Mouse (Mus musculus): ENCODE data around the gene Il1rap. TPM values are rescaled to one million over a fixed set of nuclear protein-coding genes. Genes with fewer than 3 reads are reported as not detected.

Il1rap gene
- total and polyA plus RNA-seq, 3 experiments, result 5.4 to 5.9 TPM; not detected in 1

DNA sequence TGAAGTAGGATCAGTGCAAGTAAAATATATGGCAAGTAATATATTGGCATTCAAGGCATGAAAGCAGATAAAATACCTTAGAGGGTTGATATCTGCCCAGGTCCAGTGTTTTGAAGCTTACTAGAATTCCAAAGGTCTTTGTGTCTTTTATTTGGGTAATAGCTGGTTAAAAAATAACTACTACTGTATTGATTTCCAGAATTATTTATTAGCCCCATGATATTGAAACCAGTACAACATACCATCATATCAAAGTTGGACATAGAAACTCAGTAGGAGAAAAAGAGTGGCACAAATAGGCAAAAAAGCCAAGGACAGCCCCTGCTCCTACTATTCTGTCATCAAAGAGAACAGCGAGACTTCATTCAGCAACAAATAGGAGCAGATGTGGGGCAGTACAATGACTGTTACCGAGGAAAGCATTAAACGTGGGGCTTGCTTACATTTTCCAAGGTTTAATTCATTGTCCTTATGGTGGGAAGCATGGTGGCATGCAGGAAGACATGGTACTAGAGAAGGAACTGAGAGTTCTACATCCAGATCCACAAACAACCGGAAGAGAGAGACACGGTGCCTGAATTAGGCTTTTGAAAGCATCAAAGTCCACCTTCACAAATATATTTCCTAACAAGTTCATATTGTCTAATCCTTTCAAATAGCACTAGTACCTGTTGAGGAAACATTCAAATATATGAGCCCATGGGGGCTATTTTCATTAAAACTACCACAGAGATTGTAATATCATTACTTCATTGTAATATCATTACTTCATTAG is 174.1 kb downstream of the Il1rap start:
- no peaks in the 10 kb centered on the region for H3K4me1 ChIP-seq (ENCODE audit: control insufficient read depth in 1 of 2, insufficient read depth in 2 of 2, low read length in 2 of 2)
- no peak overlapping the region for H3K4me3 ChIP-seq (ENCODE audit: control insufficient read depth in 1 of 2, insufficient read depth in 1 of 2, low read depth in 2 of 2, low read length in 2 of 2)
- H3K36me3 ChIP-seq (ENCODE audit: control insufficient read depth in 1 of 2, insufficient read depth in 2 of 2, low read length in 2 of 2), result no peaks in the 10 kb centered on the region
- no peak overlapping the region for H3K9ac ChIP-seq (ENCODE audit: control insufficient read depth, low read depth, low read length, poor library complexity, severe bottlenecking)
- no peaks in the 10 kb centered on the region for H3K9me3 ChIP-seq (replicated peaks; ENCODE audit: insufficient read depth, low read length)
- no peak overlapping the region for H3K27ac ChIP-seq (ENCODE audit: control insufficient read depth, low read depth, low read length)
- no peak for DNase-seq (ENCODE audit: low read depth, low spot score)
- TF ChIP-seq POLR2AphosphoS5 (IDR thresholded peaks at IDR 0.05; ENCODE audit: borderline replicate concordance, low read depth, low read length) (no peak), MAX (IDR thresholded peaks at IDR 0.05; ENCODE audit: low read length) (no peak), MYC (IDR thresholded peaks at IDR 0.05; ENCODE audit: low read depth, low read length) (no peak), SMC3 (IDR thresholded peaks at IDR 0.05; ENCODE audit: low read depth, low read length) (no peak), MXI1 (IDR thresholded peaks at IDR 0.05; ENCODE audit: low read depth, low read length) (no peak), TBP (IDR thresholded peaks at IDR 0.05; ENCODE audit: low read depth, low read length) (no peak), HCFC1 (IDR thresholded peaks at IDR 0.05; ENCODE audit: low read depth, low read length) (no peak), CTCF (IDR thresholded peaks at IDR 0.05 in 2 of 3, conservative IDR thresholded peaks at IDR 0.05 in 1 of 3; ENCODE audit: control insufficient read depth in 1 of 3, insufficient read depth in 1 of 3, low read depth in 2 of 3, low read length in 3 of 3, poor library complexity in 1 of 3, severe bottlenecking in 1 of 3) (no peak), ZMIZ1 (IDR thresholded peaks at IDR 0.05; ENCODE audit: low read depth, low read length) (no peak), USF1 (IDR thresholded peaks at IDR 0.05; ENCODE audit: low read depth, low read length) (no peak), POLR2A (IDR thresholded peaks at IDR 0.05; ENCODE audit: control insufficient read depth in 1 of 2, insufficient read depth in 1 of 2, low read depth in 1 of 2, low read length in 2 of 2, poor library complexity in 1 of 2) (no peak), USF2 (IDR thresholded peaks at IDR 0.05; ENCODE audit: borderline replicate concordance in 1 of 2, insufficient read depth in 1 of 2, low read depth in 1 of 2, low read length in 2 of 2) (no peak)
- no peaks in the 10 kb centered on the region for H3K79me2 ChIP-seq (ENCODE audit: control insufficient read depth, insufficient read depth, low read length, poor library complexity)
- no peaks in the 10 kb centered on the region for H3K27me3 ChIP-seq (ENCODE audit: control insufficient read depth in 1 of 2, insufficient read depth in 2 of 2, low read length in 2 of 2)

DNA sequence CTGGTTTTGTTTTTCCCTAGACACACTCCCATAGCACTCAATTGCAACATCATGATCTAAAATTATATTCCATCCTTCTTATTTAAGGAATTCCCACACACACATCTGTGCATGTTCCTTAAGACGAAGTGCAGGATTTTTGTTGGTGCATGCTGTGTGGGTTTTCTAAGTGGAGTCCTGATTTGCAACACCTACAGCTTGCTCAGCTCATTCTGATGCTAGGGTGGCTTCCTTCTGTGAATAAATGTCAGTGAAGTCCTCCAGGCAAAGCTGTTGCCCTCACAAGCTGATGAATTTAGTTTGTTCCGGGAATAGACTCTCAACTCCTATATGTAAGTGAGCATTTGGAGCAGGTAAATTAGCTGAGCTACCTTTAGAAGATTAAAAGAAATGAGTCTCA is 194.5 kb downstream of the Il1rap start:
- no peak overlapping the region for H3K27ac ChIP-seq (ENCODE audit: control insufficient read depth, low read depth, low read length)
- DNase-seq (ENCODE audit: low read depth, low spot score), result no peak
- no peaks in the 10 kb centered on the region for H3K79me2 ChIP-seq (ENCODE audit: control insufficient read depth, insufficient read depth, low read length, poor library complexity)
- no peak for TF ChIP-seq ZC3H11A (IDR thresholded peaks at IDR 0.05; ENCODE audit: low read depth, low read length)
- no peaks in the 10 kb centered on the region for H3K4me1 ChIP-seq (ENCODE audit: control insufficient read depth in 1 of 2, insufficient read depth in 2 of 2, low read length in 2 of 2)
- H3K27me3 ChIP-seq (ENCODE audit: control insufficient read depth in 1 of 2, insufficient read depth in 2 of 2, low read length in 2 of 2), result no peaks in the 10 kb centered on the region; a peak in 1 of 4 replicates
- no peaks in the 10 kb centered on the region for H3K36me3 ChIP-seq (ENCODE audit: control insufficient read depth in 1 of 2, insufficient read depth in 2 of 2, low read length in 2 of 2)
- no peaks in the 10 kb centered on the region for H3K9me3 ChIP-seq (replicated peaks; ENCODE audit: insufficient read depth, low read length)
- no peak overlapping the region for H3K9ac ChIP-seq (ENCODE audit: control insufficient read depth, low read depth, low read length, poor library complexity, severe bottlenecking)
- H3K4me3 ChIP-seq (ENCODE audit: control insufficient read depth in 1 of 2, insufficient read depth in 1 of 2, low read depth in 2 of 2, low read length in 2 of 2), result no peak overlapping the region

- H3K4me3 ChIP-seq (ENCODE audit: control insufficient read depth in 1 of 2, insufficient read depth in 1 of 2, low read depth in 2 of 2, low read length in 2 of 2), result no peak overlapping the region
- no peaks in the 10 kb centered on the region for H3K36me3 ChIP-seq (ENCODE audit: control insufficient read depth in 1 of 2, insufficient read depth in 2 of 2, low read length in 2 of 2)
- H3K9ac ChIP-seq (ENCODE audit: control insufficient read depth, low read depth, low read length, poor library complexity, severe bottlenecking), result no peak overlapping the region
- no peak overlapping the region for H3K27ac ChIP-seq (ENCODE audit: control insufficient read depth, low read depth, low read length)
- H3K27me3 ChIP-seq (ENCODE audit: control insufficient read depth in 1 of 2, insufficient read depth in 2 of 2, low read length in 2 of 2), result no peaks in the 10 kb centered on the region; a peak in 1 of 4 replicates
- no peaks in the 10 kb centered on the region for H3K9me3 ChIP-seq (replicated peaks; ENCODE audit: insufficient read depth, low read length)
- TF ChIP-seq CTCF (IDR thresholded peaks at IDR 0.05 in 2 of 3, conservative IDR thresholded peaks at IDR 0.05 in 1 of 3; ENCODE audit: control insufficient read depth in 1 of 3, insufficient read depth in 1 of 3, low read depth in 2 of 3, low read length in 3 of 3, poor library complexity in 1 of 3, severe bottlenecking in 1 of 3), result peak in 1 of 3 experiments; percentile 28; a peak in 2 of 6 replicates
- TF ChIP-seq HCFC1 (IDR thresholded peaks at IDR 0.05; ENCODE audit: low read depth, low read length), result no peak
- TF ChIP-seq RAD21 (IDR thresholded peaks at IDR 0.05; ENCODE audit: low read depth, low read length), result peak; percentile 42
- TF ChIP-seq CHD2 (IDR thresholded peaks at IDR 0.05; ENCODE audit: low read length), result no peak
- TF ChIP-seq POLR2A (IDR thresholded peaks at IDR 0.05; ENCODE audit: control insufficient read depth in 1 of 2, insufficient read depth in 1 of 2, low read depth in 1 of 2, low read length in 2 of 2, poor library complexity in 1 of 2), result no peak
- no peak for TF ChIP-seq RCOR1 (IDR thresholded peaks at IDR 0.05; ENCODE audit: low read depth, low read length)
- no peak for TF ChIP-seq EP300 (IDR thresholded peaks at IDR 0.05; ENCODE audit: low read depth in 1 of 2, low read length in 2 of 2)
- no peak for TF ChIP-seq ZMIZ1 (IDR thresholded peaks at IDR 0.05; ENCODE audit: low read depth, low read length)
- peak; percentile 46; the same call in 1 of the 2 replicates for TF ChIP-seq ZC3H11A (IDR thresholded peaks at IDR 0.05; ENCODE audit: low read depth, low read length)
- no peak for TF ChIP-seq MYC (IDR thresholded peaks at IDR 0.05; ENCODE audit: low read depth, low read length)
- peak; percentile 57 for TF ChIP-seq SMC3 (IDR thresholded peaks at IDR 0.05; ENCODE audit: low read depth, low read length)
- no peak for TF ChIP-seq MAZ (IDR thresholded peaks at IDR 0.05; ENCODE audit: low read depth, low read length)
- no peak for TF ChIP-seq ZKSCAN1 (IDR thresholded peaks at IDR 0.05; ENCODE audit: low read depth, low read length)
- no peak for TF ChIP-seq ETS1 (IDR thresholded peaks at IDR 0.05; ENCODE audit: low read depth, low read length)
- TF ChIP-seq TCF12 (IDR thresholded peaks at IDR 0.05; ENCODE audit: low read depth, low read length), result no peak
- no peak for TF ChIP-seq JUND (IDR thresholded peaks at IDR 0.05; ENCODE audit: low read depth, low read length)
- no peaks in the 10 kb centered on the region for H3K4me1 ChIP-seq (ENCODE audit: control insufficient read depth in 1 of 2, insufficient read depth in 2 of 2, low read length in 2 of 2)
- H3K79me2 ChIP-seq (ENCODE audit: control insufficient read depth, insufficient read depth, low read length, poor library complexity), result no peaks in the 10 kb centered on the region
- DNase-seq (ENCODE audit: low read depth, low spot score), result peak; percentile 6
These were observed 195.6 kb downstream of the Il1rap start for GRCm38 (mm10) chr16:26777132-26777531.

Measured in MEL (cell line).